Mouse (Mus musculus) small intestine, adult 2 months (tissue): Measurements from ENCODE around the gene Stap2.

Experiments used
- CTCF ChIP-seq: fragments of 200-500 bp; IDR thresholded peaks from 2 replicates; pipeline ENCODE4 v1.5.1; 2012; ENCODE audit warnings: low read depth, mild to moderate bottlenecking, control low read depth, inconsistent platforms, low read length, moderate library complexity, mixed read lengths; ENCODE audit not compliant: insufficient replicate concordance, insufficient read length; ENCODE audit errors: extremely low read depth
- POLR2A ChIP-seq: fragments of 200-500 bp; IDR thresholded peaks from 2 replicates; pipeline ENCODE4 v1.6.1; 2012; ENCODE audit warnings: low read depth, mild to moderate bottlenecking, control low read depth, inconsistent platforms, low read length, moderate library complexity

- TF ChIP-seq CTCF (no peak), POLR2A (no peak)
These were observed 40.9 kb downstream of the Stap2 start for GRCm38 (mm10) chr17:55964496-55964895.
